Mouse (Mus musculus): ENCODE results near the gene Stk32c.

Stk32c gene

DNA sequence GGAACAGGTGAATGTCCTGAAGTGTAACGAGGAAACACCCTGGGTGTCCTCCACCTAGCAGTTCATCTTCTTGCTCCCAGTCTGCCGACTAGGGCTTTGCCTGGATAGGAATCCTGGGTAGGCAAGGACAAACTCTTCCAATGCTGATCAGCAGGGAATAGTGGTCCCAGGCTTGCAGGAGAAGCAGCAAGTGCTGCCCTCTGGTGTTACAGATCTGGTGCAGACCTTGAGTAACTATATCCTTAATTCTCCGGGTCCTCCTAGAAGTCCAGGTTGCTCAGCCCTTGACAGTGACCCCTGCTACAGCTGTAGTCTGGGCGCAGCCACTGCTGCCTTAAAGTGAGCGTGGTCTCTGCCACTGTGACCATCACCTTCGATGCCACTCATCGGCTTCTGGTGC, 13.0 kb downstream of the Stk32c start:
- peak in 1 of 2 experiments; percentile 44 for DNase-seq (ENCODE audit: low spot score in 2 of 2)

DNA sequence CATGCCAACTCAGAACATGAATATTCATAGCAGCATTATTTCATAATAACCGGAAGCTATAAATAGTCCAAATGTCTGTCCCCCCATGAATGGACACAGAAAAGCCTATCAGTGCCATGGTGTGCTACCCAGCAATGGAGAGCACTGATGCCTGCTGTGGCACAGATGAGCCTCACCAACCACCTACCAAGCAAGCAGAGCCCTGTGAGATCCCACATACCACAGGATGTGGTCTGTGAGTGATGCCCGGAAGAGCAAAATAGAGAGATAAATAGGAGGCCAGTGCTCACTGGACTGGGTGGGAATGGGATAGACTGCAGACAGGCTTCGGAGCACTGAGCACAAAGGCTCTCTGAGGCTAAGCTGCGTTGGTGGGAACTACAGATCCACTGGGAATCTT, 16.1 kb downstream of the Stk32c start:
- DNase-seq (ENCODE audit: low spot score in 2 of 2): no peak

DNA sequence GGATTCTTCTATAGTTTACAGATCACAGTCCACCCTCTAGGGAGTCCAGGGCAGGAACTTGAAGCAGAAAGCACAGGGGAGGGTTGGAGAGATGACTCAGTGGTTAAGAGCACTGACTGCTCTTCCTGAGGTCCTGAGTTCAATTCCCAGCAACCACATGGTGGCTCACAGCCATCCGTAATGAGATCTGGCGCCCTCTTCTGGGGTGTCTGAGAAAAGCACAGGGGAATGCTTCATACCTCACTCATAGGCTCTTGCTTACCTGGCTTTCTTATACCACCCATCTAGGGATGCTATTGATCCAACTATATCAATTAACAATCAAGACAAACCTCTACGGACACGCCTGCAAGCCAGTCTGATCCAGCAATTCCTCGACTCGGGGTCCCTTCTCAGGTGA, 21.5 kb downstream of the Stk32c start:
- DNase-seq (ENCODE audit: low spot score in 2 of 2): no peak

DNA sequence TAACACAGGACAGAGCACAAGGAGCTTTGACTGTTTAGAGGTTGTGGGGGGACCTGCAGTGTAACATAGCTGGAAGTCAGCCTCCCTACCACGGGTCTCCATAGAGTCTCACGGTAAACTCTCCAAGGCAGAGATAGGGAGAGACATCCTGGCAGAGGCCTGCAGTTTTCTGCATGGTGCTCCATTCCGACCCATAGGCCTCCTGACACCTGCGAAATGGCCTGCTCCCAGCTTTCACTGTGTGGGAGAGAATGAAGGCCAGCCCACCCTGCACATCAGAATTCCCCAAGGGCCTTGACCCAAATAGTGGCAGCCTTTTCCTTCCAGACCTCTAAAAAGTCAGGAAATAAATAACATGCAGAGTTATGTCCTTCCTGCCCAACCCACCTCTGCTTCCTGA, 22.5 kb downstream of the Stk32c start:
- no peak for DNase-seq (ENCODE audit: low spot score in 2 of 2)

DNA sequence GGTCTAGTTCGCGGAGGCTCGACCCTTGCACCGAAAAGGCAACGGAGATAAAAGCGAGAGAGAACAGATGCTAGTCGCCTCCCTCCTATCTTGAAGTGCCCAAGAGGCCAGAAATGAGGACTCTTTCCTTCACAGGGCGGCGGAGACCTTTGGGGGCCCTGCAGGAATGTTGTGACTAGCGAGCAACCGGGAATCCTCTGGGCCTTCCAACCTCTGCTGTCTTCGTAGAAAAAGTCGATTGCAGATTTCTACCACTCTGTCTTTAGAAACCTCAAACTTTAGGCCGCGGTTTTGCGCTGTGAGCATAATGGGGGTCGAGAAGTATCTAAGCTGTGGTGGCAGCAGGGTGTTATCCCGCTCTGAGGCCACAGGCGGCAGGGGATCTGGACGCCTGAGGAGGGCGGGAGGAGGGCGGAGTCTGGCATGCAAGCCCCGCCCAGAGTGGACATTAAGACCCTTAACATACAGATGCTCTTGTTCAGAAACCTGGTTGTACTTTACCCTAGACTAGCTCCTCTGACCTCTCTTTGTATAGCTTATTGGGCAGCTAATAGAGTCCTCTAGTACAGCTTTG, 24.4 kb downstream of the Stk32c start:
- no peak for DNase-seq (ENCODE audit: low spot score in 2 of 2)

DNA sequence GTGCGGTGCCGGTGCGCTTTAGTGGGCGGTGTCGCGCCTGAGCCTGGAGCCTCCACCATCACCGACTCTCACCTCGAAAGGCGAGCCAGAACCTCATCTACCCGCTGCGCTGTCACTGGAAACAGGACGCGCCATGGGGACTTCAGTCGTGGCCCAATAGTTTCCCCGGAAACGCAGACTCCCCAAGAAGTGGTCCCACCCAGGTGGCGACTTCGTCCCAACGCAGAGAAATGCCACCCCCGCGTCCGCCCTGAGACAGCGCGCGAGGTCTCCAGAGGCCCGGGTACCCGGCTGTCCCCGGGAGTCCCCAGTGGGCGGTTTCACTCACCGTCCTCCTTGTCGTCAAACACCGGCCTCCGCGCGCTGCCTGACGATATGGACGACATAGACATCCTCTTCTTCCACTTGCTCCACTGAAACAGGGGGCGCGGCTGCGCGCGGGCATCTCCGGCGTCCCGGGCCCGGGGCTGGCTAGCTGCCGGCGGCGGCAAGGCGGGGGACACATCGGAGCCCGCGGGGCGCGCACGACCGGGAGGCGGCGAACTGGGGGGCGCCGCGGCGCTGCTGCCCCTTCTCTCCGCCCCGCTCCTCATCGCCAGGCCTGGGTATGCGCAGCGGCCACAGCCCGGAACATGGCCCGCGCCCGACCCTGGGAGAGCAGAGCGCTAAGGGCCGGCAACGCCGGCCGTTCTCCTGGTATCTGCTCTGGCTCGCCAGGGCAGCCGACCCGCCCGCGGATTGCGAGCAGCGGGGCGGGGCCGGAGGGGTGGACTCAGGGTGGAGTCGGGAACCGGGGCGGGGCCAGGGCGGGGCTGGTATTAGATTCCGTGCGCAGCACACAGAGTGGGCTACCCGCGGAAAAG, 25.1 kb downstream of the Stk32c start:
- DNase-seq (ENCODE audit: low spot score in 2 of 2): peak; percentile 53 to 57

DNA sequence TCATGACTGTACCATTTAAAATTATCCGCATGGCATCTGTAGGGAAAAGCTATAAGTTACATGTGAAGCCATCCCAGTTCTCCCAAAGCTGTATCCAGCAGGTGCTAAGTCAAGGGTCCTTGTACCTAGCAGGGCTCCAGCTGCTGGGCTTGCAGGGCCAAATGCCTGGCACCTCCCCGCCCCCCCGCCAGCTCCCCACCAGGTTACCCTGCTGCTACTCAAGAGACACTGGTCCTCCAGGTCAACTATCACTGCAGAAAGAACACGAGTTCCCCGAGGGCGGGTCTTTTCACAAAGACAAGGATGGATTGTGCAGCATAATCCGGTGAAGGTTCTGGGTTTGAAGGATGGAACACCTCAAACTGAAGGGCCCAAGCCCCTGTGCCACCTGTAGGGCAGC, 25.8 kb downstream of the Stk32c start:
- DNase-seq (ENCODE audit: low spot score in 2 of 2): no peak

DNA sequence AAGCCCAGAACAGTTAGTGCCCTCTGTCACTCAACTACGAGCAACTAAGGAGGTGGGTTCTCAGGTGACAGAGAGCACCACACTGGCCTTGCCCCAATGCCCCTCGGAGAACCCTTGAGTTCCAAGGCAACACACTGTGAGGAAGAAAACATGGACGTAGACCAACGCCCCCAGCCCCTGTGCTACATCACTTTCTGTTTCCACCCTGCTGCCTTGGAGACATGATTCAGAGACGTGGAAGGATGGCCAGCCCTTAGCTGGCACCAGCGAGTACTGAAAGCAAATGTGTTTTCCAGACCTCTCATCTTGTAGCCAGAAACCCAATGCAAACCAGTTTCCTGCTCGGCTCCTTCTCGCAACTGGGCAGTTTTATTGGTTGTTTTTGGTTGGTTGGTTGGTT, 26.7 kb downstream of the Stk32c start:
- no peak for DNase-seq (ENCODE audit: low spot score in 2 of 2)

DNA sequence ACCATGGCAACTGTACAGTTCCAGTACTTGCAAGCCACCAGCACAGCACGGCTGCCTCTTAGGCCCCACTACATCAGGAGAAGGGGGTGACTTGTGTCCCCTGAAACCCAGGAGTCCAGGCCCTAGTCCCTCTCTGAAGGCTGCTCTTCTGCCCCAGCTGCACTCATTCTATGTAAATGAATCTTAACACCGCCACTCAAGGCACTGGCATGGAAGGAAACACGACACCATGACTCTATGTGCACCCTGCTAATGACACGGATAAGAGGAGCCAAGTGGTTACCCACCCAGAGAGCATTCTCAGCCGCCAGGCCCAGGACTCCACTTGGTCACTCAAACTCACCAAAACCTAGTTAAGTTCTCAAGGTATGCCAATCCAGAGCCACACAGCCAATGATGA, 27.1 kb downstream of the Stk32c start:
- no peak for DNase-seq (ENCODE audit: low spot score in 2 of 2)

DNA sequence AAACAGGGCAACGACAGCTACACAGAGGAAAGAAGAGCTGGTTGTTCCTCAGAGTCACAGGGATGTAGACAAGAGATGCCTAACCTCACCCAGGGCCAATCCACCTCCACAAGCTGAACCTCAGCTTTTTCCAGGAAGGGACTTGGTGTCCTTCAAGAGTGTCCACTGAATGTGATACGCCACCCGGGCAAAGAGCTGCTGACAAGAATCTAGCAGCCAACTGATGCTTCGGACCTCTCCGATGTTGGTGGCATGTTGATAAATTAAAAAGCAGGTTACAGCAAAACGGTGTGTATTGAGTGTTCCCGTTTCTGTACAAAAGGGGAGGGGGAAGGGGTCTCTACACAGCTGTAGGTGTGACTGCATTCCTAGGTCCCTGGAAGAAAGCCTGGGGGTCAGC, 28.3 kb downstream of the Stk32c start:
- no peak for DNase-seq (ENCODE audit: low spot score in 2 of 2)

DNA sequence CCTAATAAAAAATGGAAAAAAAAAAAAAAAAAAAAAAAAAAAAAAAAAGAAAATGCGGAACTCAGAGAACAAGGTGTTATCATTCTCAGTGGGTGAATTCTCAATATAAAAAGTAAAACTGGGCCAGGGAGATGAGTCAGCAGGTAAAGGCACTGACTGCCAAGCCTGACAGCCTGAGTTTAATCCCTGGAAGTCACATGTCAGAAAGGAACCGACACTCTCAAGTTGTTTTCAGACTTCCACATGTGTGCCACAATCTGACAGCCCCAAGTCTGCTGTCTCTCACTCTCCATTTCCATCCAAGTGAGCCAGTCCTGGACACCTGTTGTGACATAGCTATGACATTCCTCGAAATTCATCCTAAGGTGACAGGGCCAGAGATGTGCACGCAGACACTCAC, 28.7 kb downstream of the Stk32c start:
- no peak for DNase-seq (ENCODE audit: low spot score in 2 of 2)

DNA sequence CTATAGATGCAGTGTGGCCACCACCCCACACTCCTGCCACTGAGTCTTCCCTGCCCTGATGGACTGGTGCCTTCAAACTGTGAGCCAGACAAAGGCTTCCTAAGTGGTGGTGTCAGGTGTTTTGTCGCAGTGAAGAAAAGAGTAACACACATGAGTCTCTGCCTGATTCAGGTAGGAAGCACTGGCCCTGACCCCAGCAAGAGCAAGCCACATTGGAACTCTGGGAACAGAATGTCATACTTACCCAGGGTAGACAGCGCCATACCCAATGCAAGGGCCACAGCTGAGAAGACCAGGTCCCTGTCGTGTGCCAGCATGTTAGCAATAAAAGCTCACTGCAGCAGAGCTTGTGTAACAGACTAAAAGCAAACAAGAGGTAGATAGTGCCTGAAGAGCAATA, 33.0 kb downstream of the Stk32c start:
- no peak for DNase-seq (ENCODE audit: low spot score in 2 of 2)

DNA sequence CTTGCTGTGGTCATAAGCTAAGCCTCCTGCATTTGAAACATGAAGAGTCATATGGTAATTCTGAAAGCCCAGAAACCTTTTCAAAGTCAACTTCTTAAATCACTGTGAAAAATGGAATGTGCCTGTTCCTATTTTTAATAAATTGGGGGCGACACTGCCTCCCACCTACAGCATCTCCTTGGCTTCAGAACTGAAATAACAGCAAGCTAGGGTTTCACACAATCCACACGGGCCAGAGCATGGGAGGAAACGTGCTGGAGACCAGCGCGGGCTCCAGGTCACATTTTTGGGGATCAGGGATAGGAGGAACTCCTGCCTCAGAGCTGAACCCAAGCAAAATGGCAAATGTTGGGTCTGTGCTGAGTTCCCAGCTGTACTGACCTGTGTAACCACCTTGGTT, 33.8 kb downstream of the Stk32c start:
- no peak for DNase-seq (ENCODE audit: low spot score in 2 of 2)

DNA sequence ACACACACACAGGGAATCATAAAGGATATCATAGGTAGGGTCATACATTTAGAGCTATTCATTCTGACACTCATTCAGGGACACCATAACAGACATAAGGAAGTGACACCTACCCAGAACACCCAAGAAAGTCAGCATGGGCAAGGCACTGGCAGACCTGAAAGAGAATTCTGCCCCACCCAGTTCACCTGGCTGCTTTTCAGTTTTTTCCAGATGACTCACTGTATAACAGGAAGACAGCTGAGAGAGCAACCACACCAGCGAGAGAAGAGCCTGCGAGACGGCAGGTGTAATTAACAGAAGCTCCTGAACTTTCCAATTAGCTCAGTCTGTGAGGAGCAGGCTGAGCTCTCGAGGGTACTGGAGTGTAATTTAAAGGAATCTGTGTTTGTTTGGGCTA, 44.0 kb downstream of the Stk32c start:
- DNase-seq (ENCODE audit: low spot score in 2 of 2): no peak

DNA sequence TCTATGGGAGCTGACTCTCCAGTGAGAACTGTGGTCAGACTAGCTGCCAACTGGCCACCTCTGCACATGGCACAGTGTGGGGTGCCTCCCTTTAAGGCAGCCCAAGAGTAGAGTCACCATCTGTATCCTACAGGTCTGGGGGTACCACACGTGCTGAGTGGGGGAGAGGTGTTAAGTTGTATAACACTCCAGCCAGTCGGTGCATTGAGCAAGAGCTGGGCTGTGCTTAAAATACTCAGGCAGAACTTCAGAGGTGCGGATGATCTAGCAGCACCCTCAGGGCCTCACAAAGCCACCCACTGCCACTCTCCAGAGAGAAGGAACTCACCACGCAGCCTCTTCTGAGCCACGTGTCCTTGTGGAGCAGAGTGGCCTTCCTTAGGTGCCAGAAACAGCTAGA, 48.7 kb downstream of the Stk32c start:
- no peak for DNase-seq (ENCODE audit: low spot score in 2 of 2)

DNA sequence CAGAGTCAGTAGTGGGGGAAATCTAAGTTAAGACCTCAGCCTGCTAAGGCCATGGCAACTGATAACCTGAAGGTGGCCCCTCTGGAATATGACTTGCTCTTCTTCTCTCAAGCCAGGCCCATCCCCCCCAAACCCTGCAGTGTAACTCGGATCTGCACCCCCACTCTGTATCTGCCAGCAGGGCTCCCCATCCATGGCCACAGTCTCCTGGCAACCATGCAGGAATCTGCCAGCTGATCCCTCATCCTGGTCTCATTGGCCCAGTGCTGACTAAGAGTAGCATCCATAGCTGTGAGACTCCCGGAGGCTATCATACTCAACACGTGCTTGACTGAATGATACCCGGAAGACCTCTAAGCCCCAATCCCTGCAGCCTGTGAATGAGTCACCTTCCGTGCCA, 54.2 kb downstream of the Stk32c start:
- no peak for DNase-seq (ENCODE audit: low spot score in 2 of 2)

DNA sequence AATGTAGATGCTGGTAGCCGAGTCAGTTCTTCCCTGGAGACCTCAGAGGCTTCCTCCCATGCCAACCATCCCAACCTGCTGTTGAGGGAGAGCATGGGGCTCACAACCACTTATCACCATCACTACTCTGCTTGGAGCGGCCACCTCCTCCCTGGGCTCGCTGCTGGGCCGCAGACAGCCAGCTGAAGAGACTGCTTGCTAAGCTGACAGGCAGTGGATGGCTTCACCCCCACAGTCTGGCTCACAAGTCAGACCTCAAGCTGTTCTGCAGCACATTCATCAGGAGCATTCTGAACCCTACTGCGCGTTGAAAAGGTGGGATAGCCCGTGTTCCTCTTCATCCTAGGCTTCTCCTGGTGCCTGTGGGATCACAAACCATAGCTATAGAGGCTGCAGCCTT, 54.6 kb downstream of the Stk32c start:
- DNase-seq (ENCODE audit: low spot score in 2 of 2): no peak

DNA sequence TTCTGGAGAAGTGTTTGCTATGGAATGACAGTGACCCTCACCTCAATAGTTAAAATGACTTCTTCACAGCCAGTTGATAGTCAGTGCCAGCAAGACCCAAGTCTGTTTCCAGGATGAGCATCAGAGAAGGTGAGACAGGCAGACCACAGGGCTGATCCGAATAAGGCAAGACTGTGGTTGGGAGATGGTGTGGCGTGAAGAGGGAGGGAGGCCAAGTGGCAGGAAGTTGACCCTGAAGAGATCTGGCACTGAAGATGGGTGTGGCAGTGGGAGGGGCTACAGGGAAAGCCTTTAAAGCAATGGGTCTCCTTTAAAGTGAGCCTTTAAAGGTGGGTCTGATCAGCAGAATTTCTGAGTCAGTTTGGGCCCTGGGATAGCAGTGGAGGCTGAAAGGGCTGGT, 55.6 kb downstream of the Stk32c start:
- DNase-seq (ENCODE audit: low spot score in 2 of 2): no peak

DNA sequence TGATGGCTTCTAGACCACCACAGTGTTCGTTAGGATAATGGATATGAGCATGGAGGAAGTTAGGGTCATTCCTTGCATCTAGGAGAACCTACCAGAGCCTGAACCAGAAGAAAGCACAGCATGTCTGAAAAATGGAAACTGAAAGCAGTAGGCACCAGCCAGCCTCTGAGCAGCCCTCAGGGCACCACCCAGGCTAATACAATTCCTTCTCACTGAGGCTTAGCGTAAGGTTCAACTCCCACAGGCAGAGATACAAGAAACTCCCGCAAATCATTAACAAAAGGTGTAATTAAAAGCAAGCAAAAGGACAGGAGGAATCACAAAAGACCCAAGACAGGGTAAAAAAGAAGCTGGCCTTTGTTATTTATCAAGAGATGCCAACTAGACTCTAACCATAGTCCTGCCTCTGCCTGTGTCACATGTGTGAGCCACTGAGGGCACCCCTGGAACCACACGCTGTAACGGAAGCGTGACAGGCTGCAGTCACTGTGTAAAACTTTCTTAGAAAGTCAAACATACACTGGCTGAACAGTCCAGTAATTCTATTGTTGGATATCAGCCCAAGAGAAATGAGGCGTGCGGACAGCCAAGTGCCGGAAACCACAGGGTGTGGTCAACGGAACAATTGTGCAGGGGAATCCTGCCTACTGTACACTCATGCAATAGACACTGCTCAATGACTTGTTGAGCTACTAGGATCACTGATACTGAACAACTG, 56.6 kb downstream of the Stk32c start:
- peak; percentile 20 to 44 for DNase-seq (ENCODE audit: low spot score in 2 of 2)

DNA sequence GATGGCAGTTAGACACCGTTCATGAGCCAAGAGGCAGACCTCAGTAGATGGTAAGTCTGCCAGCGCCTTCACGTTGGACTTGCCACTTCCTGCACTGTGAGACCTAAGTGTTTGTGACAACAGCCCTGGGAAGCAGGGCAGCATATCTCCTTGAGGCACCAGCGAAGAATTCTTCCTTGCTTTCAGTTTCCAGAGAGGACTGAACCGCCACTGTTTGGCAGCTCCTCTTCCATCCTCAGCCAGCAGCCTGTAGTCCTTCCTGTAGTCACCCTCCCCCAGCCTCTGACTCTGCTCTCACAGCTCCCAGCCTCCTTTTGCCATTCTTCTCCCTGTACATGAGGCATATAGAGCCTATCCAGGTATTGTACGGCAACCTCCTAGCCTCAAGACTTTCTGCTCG, 60.2 kb downstream of the Stk32c start:
- peak; percentile 19 to 21 for DNase-seq (ENCODE audit: low spot score in 2 of 2)

DNA sequence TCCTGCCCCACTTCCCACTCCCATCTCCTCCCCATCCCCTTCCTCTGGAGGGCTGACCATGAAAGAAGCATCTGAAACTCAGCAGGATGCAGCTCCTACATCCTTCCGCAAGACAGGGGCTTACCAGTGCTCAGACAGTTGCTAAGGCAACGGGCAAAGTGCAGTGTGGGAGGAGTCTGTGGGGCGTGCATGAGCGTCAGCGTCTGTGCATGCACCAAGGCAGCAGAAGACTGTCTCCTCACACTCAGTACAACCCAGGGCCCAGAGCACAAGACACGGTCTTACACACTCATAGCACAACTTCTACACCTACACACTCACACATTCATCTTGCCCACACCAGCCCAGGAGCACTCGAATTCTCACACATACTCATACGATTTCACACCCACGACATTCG, 62.0 kb downstream of the Stk32c start:
- no peak for DNase-seq (ENCODE audit: low spot score in 2 of 2)

DNA sequence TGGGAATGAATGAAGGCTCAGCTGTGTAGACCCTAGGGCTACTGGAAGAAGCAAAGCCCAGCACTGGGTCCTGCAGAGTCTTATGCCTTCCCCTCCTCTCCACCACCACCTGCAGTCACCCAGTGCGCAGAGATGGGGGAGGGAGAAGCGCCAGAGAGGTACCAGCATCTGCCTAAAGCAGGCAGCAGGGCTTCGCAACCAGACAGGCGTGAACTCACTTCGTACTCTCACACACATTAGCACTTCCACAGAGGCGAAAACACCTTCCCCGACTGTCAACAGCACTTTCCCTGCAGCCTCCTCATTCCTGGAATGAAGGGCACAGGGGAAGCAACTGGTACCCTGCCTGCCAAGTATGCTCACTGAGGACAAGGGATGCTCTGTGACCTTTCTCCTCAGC, 63.7 kb downstream of the Stk32c start:
- no peak for DNase-seq (ENCODE audit: low spot score in 2 of 2)

DNA sequence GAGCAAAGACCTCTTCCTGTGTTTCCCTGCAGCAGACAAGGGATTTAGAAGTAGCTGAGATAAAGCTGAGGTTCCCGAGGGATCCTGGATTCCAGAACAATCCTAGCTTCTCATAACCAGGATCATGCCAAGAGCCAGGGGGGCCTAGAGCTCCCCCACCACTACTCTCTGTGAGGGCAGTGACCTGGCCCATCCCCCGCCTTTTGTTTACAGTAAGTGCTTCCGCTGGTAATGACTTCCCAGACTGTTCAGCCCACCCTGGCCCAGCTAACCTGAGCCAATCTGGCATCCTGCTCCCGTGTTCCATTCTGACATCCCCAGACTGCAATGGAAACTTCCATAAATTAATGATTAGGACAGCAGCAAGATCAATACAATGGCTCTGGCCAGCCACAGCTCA, 65.7 kb downstream of the Stk32c start:
- peak in 1 of 2 experiments; percentile 16 for DNase-seq (ENCODE audit: low spot score in 2 of 2)
